Mouse (Mus musculus) mouse trophoblast stem cell (cell line): ENCODE results near the gene Syt9.

Source experiments
- in situ Hi-C, 2 experiments: fragments of 300-500 bp; cut with MseI, MboI; formaldehyde crosslinking; loops; 2 replicates in 1 of 2; 3 replicates in 1 of 2; pipeline ENCODE4 v1.15.1; 2025

The Syt9 gene

DNA sequence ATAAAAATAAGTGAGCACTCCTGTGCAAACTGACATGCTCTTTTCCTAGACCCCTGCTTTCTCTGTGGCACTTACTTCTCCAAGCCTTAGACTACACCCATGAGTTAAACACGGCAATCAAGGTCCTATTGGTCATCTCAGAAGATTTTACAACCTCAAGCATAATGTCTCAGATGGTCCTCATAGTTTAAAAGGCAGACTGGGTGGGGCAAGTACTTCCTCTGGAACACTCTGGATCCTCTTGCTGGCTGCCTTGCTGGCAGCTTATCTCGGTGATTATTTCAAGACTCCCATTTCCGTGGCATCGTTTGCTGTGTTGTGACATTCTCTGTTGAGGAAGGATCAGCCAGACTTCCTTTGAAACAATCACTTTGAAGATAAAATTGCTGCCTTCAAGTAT is 169.5 kb downstream of the Syt9 start:
- in situ Hi-C loops: no loop called here

DNA sequence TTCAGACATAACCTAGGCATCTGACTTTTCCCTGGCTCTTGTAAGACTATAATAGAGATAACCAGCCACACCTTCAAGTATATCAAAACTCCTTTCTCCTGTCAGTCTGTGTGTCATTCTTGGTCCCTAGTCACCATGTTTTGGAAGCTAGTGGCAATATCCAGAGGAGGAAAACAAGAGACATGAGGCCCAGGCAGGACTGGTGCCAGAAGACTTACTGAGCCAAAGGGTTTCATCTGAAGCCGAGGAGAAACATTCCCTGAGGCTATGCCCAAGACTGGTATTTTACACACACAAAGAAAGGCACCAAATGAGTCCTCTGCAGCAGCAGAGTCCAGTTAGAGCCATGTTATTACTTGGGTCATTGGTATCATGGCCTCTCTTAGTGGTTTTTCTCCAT is 174.5 kb downstream of the Syt9 start:
- in situ Hi-C loops: no loop called here

DNA sequence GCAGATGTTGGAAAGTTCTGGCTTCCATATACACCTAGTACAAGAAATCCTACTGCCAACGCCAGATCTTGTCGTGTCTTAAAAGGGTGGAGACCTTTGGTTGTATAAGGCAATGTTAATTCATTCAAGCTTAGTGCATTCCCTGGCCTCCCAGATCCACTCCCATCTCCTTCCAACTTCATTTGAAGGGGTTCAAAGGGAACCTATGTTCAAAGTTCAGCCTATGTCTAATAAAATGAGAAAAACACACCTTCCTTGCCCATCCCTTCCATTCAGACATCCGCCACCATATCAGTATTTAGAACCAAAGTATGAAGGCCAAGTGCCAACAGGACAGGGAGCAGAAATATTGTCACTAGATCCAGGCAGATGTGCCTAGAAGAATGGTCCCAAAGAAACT is 177.3 kb downstream of the Syt9 start:
- in situ Hi-C loops: no loop called here

DNA sequence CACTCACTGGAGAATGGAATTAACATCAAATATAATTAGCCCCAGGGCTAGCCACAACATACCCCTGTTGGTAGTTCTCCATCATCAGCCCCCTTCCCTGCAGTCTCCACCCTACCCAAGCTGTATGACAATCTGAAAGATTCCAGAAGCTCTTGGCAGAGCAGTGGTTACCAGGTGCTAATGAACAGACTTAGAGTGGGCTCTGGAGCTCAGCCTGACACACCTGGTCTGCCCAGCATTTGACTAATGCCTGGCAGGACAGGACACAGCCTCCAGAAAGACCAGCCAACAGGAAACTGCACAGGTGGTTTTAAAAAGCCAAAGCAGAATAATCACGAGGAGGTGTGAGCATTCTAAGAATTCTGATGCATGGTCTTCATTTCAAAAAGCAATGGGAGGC is 182.9 kb downstream of the Syt9 start:
- in situ Hi-C loops: no loop called here

DNA sequence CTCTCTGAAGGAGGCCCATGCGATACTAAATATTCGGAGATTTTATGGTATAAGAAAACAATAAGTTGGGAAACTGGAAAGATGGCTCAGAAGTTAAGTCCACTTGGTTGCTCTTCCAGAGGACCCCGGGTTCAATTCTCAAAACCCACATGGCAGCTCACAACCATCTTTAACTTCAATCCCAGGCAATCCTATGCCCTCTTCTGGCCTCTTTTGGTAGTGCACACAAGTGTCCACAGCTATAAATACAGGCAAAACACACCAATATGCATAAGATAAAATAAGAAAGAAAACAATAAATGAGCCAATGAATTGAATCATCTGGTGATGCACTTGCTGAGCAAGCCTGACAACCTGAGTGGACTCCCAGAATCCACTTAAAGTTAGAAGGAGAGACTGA is 185.4 kb downstream of the Syt9 start:
- in situ Hi-C loops: no loop called here

DNA sequence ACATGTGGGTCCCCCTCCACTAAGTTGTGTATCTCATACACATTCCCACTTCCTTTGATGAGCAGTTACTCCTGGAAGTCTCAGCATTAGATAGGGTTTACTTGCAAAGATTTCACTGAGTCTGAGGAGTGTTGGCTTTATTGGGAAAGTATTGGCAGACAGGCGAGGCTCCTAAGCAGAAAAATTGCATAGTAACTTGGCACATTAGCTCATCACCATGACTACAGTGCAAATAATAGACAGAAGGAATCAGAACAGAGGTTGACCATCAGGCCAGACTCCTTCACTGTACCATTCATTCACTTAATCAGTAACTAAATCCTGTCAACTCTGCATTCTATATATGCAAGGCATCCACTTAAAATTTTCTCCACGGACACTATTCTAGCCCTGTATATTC is 190.1 kb downstream of the Syt9 start:
- in situ Hi-C loops: no loop called here

DNA sequence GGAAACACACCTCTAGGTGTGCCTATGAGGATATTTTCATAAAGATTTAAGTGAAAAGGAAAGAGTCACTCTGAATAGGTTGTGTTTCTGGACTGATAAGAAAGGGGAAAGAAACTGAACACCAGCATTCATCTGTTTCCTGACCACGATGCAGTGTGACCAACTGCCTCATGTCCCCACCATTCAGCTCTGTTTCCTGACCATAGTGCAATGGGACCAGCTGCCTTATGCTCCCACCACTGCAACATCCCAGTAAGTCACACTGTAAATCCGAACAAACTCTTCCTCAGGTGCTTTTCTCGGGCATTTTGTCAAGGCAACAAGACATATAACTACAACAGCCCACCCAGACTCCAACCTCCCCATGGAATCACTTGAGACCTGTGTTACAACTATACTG is 191.1 kb downstream of the Syt9 start:
- in situ Hi-C loops: no loop called here

DNA sequence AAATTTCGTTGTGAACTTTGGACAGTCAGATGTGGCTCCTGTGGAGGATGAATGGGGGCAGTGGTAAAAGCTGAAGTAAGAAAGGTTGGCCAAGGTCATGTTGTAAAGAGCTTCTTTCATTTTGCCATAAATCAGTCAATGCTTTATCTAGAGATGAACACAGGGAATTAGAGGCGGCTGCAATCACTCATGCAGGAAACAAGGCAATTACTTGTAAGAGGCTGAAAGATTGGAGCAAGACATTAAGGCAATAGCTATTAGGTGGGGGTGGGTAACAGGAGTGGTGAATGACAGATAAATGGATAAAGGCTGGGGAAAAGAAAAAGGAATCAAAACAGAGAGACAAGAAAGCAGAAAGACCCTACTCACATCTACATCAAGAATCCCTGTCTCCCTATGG is 193.2 kb downstream of the Syt9 start:
- in situ Hi-C loops: no loop called here

DNA sequence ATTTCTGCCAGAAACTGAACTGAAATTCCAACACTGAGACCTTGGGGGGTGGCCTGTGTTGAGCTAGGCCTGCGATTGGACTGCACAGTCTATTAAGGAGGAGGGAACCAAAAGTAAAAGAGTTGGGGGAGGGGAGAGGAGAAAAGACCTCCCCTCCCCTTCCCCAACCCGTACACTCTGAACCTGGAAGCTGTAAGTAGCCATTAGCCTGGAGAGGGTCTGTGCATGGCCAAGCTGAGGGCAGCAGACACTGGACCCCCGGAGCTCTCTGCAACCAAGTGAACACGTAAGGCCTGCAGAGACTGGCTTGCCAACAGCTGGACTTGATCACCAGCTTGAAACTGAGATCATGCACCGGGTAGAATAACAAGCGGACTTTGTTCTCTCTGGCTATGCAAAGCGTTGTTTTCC is 196.7 kb downstream of the Syt9 start, which contains the start of gene Olfml1:
TSS of gene Olfml1 (plus strand) at position 186 of the 411 bp plus-strand sequence.
- in situ Hi-C loops: no loop called here

DNA sequence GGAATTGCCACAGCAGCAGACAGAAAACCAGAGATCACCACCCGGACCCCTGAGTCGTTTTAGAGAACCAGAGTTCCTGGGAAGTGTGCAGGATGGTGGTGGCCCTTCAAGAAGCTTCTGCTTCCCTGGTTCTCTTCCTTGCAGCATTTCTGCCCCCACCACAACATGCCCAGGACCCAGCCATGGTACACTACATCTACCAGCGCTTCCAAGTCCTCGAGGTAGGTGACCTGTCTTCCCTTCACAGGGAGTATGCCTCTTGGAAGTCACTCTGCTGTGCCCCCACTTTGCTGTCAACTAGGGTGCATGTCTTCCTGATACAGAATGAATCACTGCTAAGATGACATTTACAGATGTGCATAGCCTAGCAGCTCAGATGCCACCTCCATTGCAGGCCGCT is 197.1 kb downstream of the Syt9 start:
- in situ Hi-C loops: no loop called here

DNA sequence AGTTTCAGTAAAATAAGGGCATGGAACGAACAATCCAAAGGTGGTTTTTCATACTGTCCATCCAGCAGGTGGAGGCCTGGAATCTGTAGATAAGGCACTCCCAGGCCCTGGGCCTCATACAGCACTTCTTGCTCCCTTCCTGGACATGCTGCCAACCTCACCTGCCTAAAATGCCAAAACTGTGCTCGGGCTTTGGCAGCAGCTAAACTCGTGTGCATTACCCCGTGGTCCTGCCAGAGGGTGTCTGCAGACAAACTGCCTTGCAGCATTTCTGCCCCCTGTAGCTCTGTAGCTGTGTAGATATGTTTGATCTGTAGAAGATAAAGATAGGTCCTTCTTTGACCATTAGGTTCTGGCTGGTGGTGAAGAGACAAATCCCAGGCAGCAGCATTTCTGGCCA is 198.4 kb downstream of the Syt9 start:
- in situ Hi-C loops: no loop called here

DNA sequence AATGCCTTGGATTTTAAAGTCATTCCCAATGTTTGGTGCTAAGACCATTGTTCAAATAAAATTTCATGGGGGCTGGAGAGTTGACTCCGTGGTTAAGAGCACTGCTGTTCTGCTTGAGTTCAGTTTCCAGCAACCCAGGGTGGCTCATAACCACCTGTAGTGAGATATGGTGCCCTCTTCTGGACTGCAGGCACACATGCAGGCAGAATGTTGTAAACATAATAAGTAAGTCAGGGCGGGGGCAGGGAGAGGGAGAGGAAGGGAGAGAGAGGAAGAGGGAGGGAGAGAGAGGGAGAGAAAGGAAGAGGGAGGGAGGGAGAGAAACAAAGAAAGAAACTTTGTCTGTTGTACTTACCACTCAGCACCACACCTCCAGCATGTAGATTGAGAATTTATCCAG is 203.3 kb downstream of the Syt9 start:
- in situ Hi-C loops: no loop called here

DNA sequence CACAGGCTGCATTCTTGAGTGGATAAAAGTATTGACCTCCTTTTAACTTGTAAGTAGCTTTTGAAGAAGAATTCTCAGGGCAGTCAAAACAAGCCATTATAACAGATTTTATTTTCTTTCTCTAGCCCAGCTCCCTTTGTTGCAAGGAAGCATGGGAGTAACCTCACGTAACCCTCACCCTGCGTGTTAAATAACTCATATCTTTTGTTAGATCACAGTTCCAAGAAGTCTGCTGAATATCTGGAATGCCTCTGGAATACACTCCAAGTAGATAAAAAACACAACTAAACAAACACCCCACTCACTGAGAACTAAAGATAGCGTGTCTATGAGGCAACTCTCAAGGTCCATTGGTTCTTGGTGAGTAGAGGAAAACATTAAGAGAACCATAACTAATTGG is 203.7 kb downstream of the Syt9 start:
- in situ Hi-C loops: no loop called here

DNA sequence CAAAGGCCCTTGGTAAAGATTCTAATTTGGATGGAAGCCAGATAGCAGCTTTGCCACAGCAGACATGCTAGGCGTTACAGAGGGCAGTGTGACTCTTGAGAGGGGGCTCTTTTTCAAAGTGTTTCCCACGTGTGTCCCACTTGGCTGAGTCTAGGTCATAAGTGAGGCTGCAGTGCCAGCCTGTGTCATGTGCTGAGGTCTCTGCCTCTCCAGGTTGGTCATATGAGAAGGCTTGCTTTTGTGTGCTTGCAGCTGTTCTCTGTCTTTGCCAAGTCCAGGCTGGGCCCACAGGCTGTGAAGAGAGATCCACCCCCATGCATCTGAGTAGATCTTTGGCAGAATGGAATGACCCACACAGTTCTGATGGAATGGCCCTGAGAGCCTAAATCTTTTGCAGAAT is 222.1 kb downstream of the Syt9 start:
- in situ Hi-C loops: no loop called here

DNA sequence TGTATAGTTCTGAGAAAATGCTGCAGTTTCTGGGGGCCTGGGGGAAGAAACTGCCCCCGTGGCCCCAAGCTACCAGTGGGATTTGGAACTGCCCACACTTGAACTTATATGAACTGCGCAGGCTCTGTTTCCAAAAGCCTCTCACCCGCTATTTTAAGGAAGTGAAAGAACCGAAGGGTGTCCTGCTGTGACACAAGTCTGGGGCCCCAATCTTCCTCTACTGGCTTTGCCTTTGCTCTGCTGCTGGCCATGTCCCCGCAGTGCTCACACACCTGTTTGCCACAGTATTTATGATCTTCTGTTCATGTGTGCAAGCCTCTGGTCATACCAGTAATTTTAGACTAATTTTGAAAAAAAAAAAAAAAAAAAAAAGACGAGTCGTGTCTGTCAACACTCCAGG is 223.4 kb downstream of the Syt9 start:
- in situ Hi-C loops: no loop called here

DNA sequence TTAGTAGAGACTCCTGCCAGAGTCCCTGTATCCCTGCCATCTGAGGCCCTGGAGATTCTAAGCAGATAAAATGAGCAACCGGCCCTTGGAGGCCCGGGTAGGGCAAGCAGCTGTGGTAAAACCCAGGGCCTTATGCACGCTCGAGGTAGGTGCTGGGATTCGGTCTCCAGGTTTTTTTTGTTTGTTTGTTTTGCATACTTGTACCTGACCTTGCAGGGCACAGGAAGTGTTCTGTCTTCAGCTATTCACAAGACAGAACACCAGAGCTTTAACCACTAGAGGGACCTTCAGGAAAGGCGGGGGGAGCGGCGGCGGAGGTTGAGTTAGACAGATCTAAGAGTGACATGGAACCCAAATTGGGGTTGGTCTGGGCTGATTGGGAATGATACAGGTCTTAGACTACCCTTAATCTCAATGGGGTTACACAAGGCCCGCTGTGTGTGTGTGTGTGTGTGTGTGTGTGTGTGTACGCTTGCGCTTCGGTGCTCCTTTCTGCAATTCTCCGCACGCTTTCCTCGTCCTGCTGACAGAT is 223.9 kb downstream of the Syt9 start:
- in situ Hi-C loops: no loop called here

DNA sequence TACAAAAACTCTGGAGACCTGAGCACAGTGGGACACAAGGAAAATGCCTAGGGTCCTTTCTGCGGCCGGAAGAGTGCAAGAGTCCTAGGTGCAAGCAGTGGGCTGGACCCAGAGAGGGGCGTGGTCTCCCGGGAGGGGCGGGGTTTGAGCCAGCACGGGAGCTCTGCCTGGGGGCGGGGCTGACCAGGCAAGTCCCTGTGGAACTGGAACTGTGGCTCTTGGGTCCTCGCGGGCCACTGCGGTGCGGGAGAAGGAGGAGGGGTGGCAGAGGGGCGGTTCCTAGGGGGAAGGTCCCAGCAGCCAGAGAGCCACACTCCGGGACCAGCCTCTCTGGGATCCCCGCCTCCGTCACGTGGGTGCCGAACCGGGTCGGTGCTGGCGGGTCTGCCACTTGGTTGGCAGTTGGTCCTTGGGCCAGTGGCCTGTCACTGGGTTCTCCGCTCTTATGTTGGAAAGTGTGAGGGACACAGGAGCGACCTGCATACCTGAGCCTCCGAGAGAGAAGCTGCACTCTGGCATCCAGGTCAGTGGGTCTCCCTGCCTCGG is 224.4 kb downstream of the Syt9 start, which contains the start of gene Ppfibp2:
TSS of gene Ppfibp2 (plus strand) at position 351 of the 546 bp plus-strand sequence.
- in situ Hi-C loops: no loop called here

DNA sequence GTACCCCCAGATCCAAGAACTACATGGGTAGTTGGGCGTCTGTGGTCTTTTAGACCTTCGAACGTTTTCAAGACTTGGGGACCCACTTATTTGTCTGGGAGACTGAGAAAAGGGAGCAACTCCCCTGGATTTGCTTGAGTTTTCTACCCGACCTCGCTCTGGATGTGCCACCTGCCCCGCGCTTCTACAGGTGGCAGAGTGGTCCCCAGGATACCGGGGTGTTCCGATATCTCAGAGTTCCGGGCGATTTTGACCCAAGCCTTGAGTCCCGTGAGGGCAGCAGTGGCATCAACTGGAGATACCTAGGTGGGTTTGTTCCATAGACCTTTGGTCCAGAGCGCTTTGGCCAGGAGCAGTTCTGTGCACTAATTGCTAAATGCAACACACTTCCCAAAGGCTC is 224.9 kb downstream of the Syt9 start:
- in situ Hi-C loops: no loop called here

DNA sequence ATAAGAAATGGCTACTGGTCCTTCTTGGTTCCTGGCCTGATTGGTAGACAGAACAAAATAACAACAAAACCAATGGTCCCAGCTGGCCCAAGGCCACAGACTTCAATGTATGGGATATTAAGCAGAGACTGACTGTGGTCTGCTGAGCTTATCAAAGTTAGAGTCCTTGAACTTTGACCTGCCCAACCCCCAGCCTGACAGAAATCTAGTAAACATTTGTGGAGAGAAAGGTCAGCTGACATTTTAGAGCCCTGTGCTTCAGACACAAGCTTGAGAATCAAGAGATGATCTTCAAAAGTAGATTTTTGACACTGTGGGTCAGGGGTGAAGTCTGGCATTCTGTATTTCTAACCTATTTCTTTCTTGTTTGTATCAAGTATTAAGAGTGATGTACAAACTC is 226.2 kb downstream of the Syt9 start:
- in situ Hi-C loops: no loop called here

DNA sequence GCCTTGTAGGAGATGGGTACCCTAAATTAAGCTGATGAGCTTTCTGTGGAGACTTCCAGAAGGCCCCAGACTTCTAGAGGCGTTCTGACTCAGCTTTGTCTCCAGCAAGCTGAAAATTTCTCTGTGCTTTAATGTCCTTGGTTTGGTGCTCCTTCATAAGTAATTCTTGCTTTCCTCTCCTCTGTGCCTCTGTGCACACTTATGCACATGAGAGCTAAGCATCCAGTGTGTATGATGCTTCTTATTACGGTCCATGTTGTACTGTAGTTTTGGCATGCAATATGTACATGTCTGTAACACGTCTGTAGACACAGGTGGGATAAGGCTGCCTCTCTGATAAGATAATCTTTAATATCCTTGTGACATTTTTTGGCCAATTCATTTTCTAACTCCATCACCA is 227.4 kb downstream of the Syt9 start:
- in situ Hi-C loops: no loop called here
